Mouse (Mus musculus) thymus, adult 2 months (tissue): ENCODE measurements around the gene Plcb1.

Source experiments
- CTCF ChIP-seq: fragments of 200-500 bp; IDR thresholded peaks from 2 replicates; pipeline ENCODE4 v1.5.1; 2012; ENCODE audit warnings: mild to moderate bottlenecking, control low read depth, low read length, moderate library complexity, borderline replicate concordance; ENCODE audit not compliant: control insufficient read depth, poor library complexity, insufficient read depth; ENCODE audit errors: extremely low read depth
- POLR2A ChIP-seq: fragments of 200-500 bp; IDR thresholded peaks from 2 replicates; pipeline ENCODE4 v1.6.1; 2012; ENCODE audit warnings: mild to moderate bottlenecking, low read length, control low read depth, moderate library complexity; ENCODE audit not compliant: control insufficient read depth, poor library complexity, insufficient read depth; ENCODE audit errors: extremely low read depth

GRCm38 (mm10) chr2:135072503-135072902 lies 286.6 kb downstream of the Plcb1 start:
- TF ChIP-seq POLR2A (no peak), CTCF (no peak)
